In the genomic region with DNA sequence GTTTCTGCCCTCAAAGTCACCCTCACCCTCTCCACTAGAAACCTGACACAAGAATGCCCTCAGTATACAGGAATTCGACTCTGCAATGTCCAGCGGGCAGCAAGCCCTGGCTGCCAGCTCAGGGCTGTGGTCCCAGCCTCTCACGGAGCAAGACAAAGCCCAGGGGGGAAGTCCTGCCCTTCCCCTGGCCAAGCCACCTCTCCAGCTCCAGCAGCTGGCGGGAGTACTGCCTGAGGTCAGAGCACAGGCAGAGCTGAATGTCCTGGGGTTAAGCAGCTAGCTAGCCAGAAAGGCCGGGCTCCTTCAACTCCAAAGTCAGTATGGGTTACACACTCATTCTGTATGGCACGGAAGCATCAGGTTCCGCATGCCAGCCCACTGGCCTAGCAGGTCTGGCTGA, we compare ENCODE assay signal across 8 mouse cellular contexts.
A peak's percentile ranks its signal among the peaks of the same experiment; 100 is the strongest.
DNase-seq lines count a peak whose midpoint lies in the region.

No protein-coding gene starts in this region.

- DNase-seq in adrenal gland, adult 2 months: peak; percentile 57
- no peak for DNase-seq in adrenal gland, postnatal 4 days (ENCODE audit: low spot score in 2 of 2)
- DNase-seq in gastrocnemius, postnatal 25 days: peak; percentile 70
- peak; percentile 47 for DNase-seq in kidney, adult 18-20 months
- peak; percentile 43 for DNase-seq in lung, postnatal 14 days
- DNase-seq in retina, postnatal 1 day: no peak
- DNase-seq in spleen, postnatal 4 days (ENCODE audit: low spot score in 2 of 2): no peak
- DNase-seq in spleen, postnatal 14 days (ENCODE audit: low spot score in 2 of 2): no peak

Comparison
In these comparisons a context has a peak if more than half of its experiments do, and no peak if none do; other contexts are left out.
1. DNase-seq: peak in adrenal gland, adult 2 months (single experiment), gastrocnemius, postnatal 25 days (single experiment), kidney, adult 18-20 months (single experiment) and lung, postnatal 14 days (single experiment); none in adrenal gland, postnatal 4 days (0 of 2), retina, postnatal 1 day (single experiment), spleen, postnatal 4 days (0 of 2) and spleen, postnatal 14 days (0 of 2).